Mouse (Mus musculus): ENCODE measurements around the gene Itgad. TPM values are rescaled to one million over a fixed set of nuclear protein-coding genes. Genes with fewer than 3 reads are reported as not detected.
"Not testable (repeated sequence)": the region's sequence is repeated elsewhere in the genome, so short reads cannot be mapped to it uniquely, and the experiment has no call there.

The Itgad gene
- under 1 TPM in 1 of 2 experiments, not detected in 1; 0.13 TPM for total RNA-seq (2021)
- long read RNA-seq, experiment 1, result 0 reads
- long read RNA-seq, experiment 2, result 0 reads

DNA sequence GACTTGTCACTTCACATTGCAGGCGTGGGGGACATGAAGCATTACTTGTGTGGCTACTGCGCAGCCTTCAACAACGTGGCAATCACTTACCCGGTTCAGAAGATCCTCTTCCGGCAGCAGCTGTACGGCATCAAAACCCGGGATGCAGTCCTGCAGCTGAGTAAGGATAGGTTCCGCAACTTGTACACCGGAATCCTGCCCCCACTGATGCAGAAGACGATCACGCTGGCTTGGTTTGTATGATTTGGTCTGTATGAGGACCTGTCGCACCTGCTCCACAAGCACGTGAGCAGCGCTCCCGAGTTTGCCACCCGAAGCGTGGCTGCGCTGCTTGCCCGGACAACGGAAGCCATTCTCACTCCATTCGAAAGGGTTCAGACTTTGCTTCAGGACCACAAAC lies at the start of gene Itgad:
Gene Itgad (plus strand): TSS at position 301 of the 400 bp plus-strand sequence.
- no peak for DNase-seq

DNA sequence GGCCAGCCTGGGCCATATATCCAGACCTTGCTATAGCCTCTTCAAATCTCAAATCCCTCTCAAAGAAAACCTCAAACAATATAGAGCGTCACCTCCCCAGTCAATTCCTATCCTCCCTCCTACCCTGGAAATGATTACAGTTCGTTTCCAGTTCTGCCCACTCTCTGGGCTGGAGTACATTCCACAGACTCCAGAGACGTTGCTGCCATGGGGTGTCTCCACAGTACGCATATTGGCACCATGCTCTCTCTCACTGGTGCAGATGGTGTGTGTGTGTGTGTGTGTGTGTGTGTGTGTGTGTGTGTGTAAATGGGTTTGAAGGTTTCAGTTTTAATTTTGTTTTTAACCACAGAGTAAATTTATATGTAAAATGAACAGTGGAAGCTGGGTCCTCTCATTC lies 48.9 kb upstream of the Itgad start:
- no peak for DNase-seq

DNA sequence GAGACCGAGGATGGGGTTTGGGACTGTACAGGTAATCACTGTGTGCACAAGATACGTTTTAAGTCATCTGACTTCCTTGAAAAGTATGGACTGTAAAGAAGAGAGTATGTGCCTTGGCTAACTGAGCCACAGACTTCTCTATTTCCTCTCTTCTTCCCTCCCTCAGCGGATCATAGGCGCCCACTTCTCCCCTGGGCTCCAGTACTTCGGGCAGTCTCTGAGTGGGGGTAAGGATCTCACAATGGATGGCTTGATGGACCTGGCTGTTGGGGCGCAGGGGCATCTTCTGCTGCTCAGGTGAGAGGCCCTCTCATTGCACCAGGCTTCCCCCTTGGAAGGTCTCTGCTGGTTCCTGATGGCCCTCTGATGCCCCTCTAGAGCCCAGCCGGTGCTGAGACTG lies 46.7 kb upstream of the Itgad start:
- DNase-seq, result no peak

DNA sequence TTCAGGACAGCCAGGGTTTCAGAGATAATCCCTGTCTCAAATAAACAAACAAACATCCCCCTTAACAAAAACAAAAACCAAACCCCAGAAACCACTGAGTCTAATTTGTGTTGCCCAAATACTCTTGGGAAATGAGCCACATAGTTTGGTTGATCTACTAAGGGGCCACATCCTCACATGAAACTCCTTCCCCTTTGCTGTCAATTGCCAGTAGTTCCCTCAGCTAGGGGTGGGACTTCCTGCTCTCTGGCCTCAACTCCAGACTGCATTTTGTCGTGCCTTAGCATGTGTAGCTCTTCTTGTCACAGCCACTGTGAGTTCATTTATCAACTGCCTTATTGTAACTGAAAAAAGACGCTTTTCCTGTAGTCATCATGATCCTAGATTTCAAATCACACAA lies 43.9 kb upstream of the Itgad start:
- no peak for DNase-seq

DNA sequence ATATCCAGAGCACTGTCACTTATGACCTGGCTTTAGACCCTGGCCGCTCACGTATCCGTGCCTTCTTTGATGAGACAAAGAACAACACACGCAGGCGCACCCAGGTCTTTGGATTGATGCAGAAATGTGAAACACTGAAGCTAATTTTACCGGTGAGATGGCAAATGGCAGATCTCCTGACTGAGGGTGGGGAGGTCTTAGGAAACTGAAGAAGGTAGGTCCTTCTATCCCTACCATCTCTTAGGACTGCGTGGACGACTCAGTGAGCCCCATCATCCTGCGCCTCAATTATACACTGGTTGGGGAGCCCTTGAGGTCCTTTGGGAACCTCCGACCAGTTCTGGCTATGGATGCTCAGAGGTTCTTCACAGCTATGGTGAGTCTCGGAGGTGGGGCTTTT lies 42.0 kb upstream of the Itgad start:
- no peak for DNase-seq

DNA sequence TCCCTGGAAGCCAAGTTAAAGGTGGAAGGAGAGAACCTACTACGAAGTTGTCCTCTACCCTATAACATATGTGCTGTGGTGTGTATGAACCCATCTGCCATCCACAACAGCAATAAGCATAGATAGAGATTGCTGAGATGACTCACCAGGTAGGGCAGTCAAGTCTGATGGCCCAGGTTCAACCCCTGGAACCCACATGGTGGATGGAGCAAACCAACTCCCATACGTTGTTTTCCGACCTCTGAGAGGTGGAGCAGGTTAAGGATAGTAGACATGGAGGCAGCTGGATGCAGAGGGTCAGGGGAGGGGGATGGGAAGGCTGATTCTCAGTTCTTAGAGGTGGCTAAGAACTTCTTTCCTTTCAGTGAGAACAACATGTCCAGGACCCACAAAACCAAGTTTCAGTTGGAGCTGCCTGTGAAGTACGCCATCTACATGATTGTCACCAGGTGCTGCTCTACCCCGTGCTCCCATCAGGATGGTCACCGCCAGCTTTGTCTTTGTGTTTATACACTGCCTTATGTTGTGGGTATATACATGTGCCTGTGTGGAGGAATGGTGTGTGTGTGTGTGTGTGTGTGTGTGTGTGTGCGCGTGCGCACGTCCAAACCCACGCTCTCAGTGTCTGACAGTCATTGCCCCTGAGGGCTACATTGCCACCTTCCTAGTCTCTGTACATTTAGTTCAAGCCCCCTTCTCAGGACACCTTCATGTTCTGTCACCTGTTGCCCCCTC lies 39.6 kb upstream of the Itgad start:
- DNase-seq, result no peak

DNA sequence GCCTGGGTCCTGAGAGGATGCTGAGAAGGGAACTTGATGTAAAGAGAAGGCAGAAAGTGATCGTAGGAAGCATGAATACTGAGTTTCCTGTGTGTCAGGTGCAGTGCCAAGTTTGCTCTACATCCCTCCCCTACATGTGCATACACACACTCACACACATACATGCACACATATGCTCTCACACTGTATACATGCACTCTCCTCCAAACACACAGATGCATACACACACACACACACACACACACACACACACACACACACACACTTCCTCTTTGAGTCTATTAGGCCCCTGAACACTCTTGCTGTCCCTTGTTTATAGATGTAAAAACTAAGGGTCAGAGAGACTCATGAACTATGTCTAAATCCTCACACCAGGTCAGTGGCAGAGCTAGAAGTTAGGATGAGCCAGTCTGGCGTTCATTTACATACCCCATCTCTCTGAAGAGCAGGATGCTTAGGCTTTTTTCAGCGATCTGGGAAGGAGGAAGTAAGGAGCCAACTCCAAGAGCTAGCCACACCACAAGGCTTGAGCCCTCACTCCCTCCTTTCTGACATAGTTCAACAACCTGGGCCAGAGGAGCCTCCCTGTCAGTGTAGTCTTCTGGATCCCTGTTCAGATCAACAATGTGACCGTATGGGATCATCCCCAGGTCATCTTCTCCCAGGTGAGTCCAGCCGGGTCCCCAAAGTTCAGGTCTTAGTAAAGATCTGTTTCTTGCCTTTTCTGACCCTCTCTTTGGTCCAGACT lies 38.8 kb upstream of the Itgad start:
- no peak for DNase-seq

DNA sequence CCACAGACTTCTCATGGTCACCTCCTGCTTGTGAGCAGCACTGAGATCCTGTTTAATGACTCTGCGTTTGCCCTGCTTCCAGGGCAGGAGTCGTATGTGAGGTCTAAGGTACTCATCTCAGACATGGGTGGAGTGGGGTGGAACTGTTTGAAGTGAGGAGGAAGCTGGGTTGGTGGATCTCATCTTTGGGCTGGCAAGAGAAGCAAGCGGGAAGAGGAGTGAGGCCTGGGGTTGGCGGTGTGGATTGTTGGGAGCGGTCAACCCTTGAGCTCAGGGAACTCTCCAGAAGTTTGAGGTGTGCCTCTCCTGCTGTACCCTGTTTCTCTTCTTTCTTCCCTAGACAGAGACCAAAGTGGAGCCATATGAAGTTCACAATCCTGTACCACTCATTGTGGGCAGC lies 37.8 kb upstream of the Itgad start:
- no peak for DNase-seq

DNA sequence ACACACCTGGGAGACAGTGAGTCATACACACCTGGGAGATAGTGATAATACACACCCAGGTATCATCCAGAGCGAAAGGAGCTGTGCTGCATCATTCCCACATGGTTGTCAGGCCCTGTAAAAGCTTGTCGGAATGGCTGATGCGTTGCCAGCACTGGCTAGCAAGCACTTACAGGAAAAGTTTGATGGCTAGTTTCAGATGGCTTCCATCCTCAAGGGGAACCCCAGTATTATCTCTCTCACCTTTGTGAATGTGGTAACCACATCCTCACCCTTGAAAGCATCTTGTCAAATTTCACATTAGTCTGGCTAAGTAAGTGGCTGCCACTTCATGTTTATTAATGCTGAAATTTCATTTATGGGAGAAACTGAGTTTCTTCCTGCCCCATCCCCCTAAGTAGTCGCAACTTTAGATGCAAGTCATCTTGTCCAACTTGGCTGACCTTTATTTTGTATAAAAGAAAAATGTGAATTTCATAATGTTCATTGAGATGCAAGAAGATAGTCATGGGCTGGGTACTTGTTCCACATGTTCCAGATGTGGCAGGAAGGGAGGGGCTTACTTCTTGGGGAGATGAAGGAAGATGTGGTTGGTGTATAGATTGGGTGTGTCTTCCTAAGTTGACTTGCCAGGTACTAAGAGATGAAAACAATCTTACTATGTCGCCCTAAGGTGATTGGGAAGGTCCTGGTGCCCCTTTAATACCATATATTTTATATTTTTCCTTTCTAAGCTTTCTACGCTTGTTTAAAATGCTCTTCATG lies 34.3 kb upstream of the Itgad start:
- no peak for DNase-seq

DNA sequence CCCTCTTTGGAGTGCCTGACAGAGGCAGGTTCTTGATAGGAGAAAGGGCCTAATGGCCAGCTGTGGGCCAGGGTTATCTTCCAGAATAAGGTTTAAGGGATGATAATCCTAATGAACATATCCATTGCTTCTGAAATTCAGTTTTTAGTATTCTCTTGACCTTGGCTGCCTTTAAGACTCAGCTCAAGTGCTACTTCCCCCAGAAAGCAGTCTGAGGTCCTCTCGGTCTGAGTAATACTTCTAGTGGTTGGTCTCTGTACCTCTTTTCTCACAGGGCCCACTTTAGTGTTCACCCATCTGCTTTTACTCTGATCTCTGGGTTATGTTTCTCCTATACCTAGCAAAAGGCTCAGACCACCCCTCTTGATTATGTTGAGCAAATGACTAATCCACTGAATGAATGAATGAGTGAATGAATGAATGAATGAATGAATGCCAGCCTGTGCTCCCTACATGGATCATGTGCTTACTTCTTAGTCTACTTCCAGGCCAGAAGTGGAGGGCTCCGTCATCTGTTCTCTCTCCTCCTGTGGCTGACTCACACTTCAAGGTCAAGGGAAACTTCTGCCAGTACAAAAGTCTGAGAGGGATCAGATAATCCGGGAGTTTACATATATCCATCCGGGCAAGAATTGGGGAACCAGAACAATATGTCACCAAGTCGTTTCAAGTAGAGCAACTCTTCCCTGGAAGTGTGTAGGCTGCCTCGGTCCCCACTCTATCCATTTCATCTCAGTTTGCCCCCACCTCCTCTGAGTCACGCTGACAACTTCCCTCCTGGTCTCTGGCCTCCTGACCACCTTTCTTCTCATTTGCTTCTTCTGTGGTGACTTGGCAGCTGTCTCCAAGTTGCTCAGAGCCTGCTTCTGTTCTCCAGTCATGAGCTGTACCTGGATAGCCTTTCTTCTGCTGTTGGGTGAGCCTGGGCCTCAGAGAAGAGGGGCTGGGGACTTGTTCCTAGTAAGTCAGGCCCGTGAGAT lies 25.1 kb upstream of the Itgad start, which contains the start of gene Itgax:
Gene Itgax (plus strand): TSS at position 807 of the 980 bp plus-strand sequence.
- DNase-seq, result peak; percentile 23 to 55

DNA sequence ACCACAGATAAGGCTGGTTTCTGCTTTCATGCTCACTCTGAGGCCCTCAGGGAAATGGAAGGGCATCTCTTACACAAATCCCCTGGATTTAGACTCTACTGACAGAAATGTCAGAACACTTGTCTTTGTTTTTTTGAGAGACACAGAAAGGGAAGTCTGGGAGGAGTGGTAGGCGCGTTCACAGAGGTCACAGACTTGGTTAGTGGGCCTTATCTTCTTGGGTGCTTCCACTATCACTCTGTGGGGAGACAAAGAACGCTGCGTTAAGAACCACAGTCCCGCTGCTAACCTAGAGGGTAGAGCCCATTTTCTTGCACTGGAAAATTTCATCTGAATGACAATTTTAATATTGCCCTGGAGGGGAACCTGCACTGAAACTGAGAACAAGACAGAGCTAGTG lies 22.0 kb upstream of the Itgad start:
- DNase-seq, result no peak

DNA sequence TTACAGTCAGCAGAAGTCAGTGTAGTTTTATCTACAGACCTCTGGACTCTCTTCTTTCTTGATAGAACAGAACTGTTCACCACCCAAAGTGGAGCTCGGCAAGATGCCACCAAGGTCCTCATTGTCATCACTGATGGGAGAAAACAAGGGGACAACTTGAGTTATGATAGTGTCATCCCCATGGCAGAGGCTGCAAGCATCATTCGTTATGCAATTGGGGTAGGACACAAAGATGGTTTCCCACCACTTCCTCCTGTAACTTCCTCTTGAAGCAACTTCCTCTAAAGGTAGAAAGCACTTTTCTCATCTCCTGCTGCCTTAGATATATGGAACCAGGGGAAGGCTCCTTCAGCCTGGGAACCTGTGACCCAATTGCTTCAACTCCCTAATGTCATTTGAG lies 20.6 kb upstream of the Itgad start:
- no peak for DNase-seq

DNA sequence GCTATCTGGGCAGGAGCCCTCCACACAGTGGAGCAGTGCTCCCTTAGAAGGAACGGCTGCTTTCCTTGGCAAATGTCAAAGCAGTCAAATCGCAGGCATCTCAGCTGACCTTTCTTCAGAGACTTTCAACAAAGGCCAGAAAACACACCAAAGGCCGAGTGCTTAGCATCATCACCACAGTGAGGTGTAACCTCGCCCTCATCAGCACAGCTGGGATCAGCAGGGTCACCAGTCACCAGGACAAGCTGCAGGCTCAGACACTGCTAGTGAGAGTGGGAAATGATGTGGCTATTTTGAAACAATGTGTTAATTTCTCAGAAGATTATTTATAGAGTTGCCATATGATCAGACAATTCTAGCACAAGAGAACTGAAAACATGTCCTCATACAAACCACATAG lies 17.2 kb upstream of the Itgad start:
- no peak for DNase-seq

DNA sequence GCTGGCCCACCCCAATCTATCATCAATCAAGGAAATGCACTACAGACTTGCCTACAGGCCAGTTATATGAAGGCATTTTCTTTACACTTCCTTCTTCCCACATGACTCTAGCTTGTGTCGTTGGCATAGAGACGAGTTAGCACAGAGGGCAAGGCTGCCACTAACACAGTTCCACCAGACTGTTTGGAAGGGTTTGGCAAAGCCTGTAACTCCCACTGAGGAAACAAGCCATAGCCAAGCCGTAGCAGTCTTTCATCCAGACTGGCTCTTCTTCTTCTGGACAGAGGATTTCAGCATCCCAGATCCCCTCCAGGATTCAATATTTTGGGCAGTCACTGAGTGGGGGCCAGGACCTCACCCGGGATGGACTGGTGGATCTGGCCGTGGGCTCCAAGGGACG lies 14.6 kb upstream of the Itgad start:
- DNase-seq, result no peak

DNA sequence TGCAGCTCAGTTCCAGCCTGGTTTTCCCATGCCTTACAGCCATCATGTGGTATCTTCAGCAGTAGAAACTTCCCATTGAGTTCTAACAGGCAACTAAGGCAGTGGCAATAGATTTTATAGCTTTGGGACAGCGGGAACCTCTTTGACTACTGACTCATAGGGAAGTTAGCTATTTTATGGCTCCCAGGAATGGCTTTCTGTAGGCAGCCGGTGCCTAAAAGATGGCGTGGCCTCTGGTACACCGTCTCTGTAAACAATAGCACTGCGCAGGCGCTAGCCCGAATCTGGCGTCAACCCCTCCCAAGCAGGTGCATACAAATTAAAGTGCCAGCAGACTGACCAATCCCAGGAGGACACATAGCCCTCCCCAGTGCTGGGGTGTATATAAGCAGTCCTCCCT lies 3.2 kb upstream of the Itgad start:
- no peak for DNase-seq

DNA sequence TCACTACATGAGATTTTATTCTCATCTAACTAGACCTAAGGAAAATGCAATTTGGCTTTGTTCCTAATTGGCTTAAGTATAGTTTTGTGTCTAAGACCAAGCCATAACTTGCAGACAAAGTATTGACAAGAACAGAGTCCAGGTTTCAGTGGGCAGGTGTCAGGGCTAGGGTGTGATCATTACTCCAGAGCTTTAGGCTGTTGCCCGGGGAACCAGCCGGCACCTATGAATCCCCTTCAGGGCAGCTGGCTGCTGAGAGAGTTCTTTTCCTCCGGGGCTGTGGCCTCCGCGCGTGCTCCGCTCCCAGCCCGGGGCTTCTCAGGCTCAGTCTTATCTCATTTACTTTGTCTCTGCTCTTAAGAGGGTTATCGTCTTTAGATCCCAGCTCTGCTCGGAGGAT lies 748 bp downstream of the Itgad start:
- peak; percentile 17 to 44 for DNase-seq

DNA sequence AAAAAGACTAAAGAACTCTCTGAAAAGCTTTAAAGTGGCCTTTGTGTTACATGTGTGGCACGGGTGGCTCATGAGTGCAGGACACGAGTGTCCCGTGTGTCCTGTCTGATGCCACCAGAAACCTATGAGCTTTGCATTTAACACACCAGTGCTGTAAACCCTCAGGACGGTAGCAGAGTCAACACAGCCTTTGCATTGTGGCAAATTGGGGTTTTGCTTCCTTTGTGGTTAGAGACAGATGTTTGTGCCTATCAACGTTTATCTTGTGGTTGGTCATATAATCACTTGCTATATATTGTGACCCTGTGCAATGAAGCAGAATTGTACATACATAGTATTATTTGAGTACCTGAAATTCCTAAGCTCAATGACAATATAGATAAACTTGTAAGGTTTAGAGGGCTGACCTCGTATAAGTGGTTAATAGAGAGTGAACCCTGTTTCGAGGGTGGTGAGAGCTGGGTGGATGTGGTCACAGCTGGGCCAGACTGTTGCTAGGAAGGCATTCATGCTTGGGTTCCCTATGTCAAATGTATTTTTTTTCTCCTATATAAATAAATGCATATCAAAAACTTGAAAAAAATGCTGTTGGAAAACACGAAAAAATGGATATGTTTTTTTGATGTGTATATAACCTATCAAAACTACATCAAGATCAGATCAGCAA lies 4.6 kb downstream of the Itgad start:
- DNase-seq, result not testable (repeated sequence)

DNA sequence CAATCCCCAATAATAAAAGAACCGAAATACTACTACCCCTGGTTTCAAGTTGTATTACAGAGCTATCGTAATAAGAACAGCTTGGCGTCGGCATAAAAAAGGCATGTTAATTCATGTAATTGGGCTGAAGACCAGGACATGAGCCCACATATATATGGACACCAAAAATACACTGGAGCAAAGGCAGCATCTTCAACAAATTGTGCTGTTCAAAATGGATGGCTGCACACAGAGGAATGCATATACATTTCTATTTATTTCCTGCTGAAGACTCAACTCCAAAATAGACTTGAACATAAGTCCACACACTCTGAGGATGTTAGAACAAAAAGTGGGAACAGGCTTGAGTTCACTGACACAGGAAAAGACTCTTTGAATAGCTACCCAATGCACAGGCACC lies 9.8 kb downstream of the Itgad start:
- no peak for DNase-seq

DNA sequence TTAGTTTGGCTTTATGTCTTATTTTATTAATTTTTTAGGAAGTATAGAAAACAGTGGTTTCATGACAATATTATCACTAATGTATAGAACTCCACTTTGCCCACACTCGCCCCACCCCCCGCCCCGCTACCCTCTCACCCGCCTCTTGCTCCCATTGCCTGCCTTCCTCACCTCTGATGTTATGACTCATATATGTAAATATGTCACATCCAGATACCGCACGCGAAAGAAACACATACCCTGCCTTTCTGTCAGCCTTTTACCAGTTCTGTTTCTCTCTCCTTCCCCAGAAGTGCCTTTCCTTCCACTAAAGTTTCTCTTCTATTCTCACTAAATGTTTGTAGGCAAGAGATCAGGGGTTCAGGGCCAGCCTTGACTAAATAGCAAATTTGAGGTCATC lies 12.2 kb downstream of the Itgad start:
- no peak for DNase-seq

DNA sequence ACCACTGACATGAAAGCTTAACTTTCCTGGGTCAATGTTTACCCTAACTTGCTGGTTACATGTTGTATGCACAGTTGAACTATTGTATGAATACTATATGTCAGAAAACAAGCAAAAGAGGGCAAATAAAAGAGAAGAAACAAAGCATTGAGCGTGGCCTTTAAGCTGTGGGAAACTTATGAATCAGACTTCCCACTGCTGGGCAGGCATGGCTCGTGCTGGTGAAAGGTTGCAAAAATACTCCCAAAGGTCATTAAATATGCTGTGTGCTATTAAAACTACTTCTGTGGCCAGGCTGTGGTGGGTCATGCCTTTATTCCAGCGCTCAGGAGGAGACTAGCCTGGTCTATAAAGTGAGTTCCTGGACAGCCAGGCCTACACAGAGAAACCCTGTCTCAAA lies 15.8 kb downstream of the Itgad start:
- peak; percentile 18 to 22 for DNase-seq

DNA sequence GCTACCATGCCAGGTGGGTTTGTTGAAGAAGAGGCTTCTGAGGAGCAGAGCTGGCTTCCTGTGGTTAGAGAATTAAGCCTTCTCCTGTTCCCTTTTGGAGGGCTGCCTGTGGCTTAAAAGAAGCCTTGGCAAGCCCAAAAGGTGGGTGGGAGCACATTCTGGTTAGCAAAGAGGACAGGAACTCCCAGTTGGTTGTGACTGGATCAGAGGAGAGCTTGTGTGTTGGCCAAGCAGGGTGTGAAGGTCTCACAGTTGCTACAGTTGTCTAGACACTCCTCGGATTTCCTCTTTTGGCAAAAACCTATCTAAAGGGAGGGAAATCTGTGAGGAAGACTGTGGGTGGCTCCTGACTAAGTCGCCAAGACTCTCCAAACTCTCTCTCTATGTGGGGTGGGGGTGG lies 24.2 kb downstream of the Itgad start:
- no peak for DNase-seq

Data from adrenal gland, postnatal 36 days (tissue).